Mouse (Mus musculus) forebrain, embryonic 14.5 days (tissue): ENCODE measurements around the gene Inafm2. TPM values are rescaled to one million over a fixed set of nuclear protein-coding genes. Genes with fewer than 3 reads are reported as not detected.
A peak's percentile ranks its signal among the peaks of the same experiment; 100 is the strongest.

Experiments used
- ATAC-seq: fragments of 200-750 bp; cut with Nextera tagmentation; 2 replicates; pipeline ENCODE4 v1.8.0; 2017; ENCODE audit warnings: mild to moderate bottlenecking, moderate library complexity
- DNase-seq: peaks from one replicate; pipeline ENCODE4 v3.0.0-alpha.2; 2015; ENCODE audit warnings: low spot score
- H3K27ac ChIP-seq: fragments of 300-500 bp; sonication (generic); 2 replicates; pipeline ENCODE4 v1.5.1; 2014; ENCODE audit warnings: low read depth, mild to moderate bottlenecking, control low read depth, low read length, moderate library complexity
- H3K27me3 ChIP-seq: fragments of 300-500 bp; sonication (generic); replicated peaks from 2 replicates; pipeline ENCODE4 v1.6.1; 2014; ENCODE audit warnings: low read length, control low read depth, mixed read lengths; ENCODE audit not compliant: control insufficient read depth, insufficient read depth
- H3K36me3 ChIP-seq: fragments of 300-500 bp; sonication (generic); 2 replicates; pipeline ENCODE4 v1.6.1; 2014; ENCODE audit warnings: low read length, control low read depth; ENCODE audit not compliant: control insufficient read depth, insufficient read depth
- H3K4me1 ChIP-seq: fragments of 300-500 bp; sonication (generic); 2 replicates; pipeline ENCODE4 v1.6.1; 2014; ENCODE audit warnings: antibody characterized with exemption, low read length, control low read depth; ENCODE audit not compliant: control insufficient read depth, insufficient read depth
- H3K4me2 ChIP-seq: fragments of 300-500 bp; sonication (generic); 2 replicates; pipeline ENCODE4 v1.6.1; 2014; ENCODE audit warnings: mild to moderate bottlenecking, control low read depth, low read length
- H3K4me3 ChIP-seq: fragments of 300-500 bp; sonication (generic); 2 replicates; pipeline ENCODE4 v1.5.1; 2014; ENCODE audit warnings: low read depth, low read length, control low read depth
- H3K9ac ChIP-seq: fragments of 300-500 bp; sonication (generic); 2 replicates; pipeline ENCODE4 v1.6.1; 2014; ENCODE audit warnings: mild to moderate bottlenecking, low read length, control low read depth, moderate library complexity
- H3K9me3 ChIP-seq: fragments of 300-500 bp; sonication (generic); replicated peaks from 2 replicates; pipeline ENCODE4 v1.6.1; 2016; ENCODE audit warnings: low read length, control low read depth, mixed read lengths; ENCODE audit not compliant: control insufficient read depth
- WGBS: fragments of 180-500 bp; shearing (Covaris S2); extraction: QIAGEN DNeasy Blood & Tissue Kit; methylation state at CpG from one replicate; pipeline ENCODE4 v1.1.7; 2014; 5-methylcytosine and 5-hydroxymethylcytosine counted together
- polyA plus RNA-seq: library from polyadenylated mRNA; unstranded; fragments of >200 nt; fragmentation: Nextera tagmentation; extraction: Ambion mirVana; gene quantifications from 2 replicates; pipeline ENCODE4 v1.2.1, GENCODE M21; 2014

The Inafm2 gene
- polyA plus RNA-seq: 32.1 and 33.7 TPM in 2 replicates

DNA sequence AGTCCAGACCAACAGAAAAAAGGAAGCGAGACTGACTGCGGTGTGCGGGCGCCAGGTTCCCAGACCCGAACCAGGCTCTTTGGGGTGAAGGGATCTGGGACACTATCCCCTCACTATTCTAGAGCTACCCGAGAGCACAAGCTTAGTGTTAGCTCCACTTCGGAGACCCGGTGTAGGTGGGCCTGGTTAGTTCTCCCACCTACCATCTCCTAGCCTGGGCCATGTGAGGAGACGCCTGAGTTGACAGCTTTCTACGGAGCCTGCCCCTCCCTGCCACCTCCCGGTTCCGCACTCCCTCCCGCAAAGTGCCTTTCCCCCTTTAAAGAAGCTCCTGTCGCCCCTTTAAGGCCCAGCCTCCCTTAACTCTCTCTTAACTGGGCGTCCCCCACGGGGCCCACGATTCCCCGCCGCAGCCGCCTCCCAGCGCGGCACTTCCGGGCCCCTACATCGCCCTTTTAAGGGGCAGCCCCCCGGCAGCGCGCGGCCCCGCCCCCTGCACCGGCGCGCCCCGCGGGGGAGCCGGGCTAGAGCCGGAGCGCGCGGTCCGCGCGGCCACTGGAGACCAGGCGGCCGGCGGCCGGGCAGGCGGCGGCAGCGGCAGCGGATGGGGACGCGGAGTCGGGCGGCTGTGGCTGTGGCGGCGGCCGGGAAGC is at the start of gene Inafm2:
TSS of gene Inafm2 (plus strand) at position 527 of the 653 bp plus-strand sequence.
- DNase-seq (peak; percentile 97), ATAC-seq (peak; percentile 95)
- H3K9ac ChIP-seq: peak within 1 kb of the TSS; percentile 89
- WGBS: under 1% methylated on average over 55 of the region's 57 CpGs
- H3K27ac ChIP-seq: peak within 1 kb of the TSS; percentile 63
- peaks cover 19% of the 10 kb centered on the region; the same call in 1 of the 2 replicates for H3K4me1 ChIP-seq
- peak within 1 kb of the TSS; percentile 81 for H3K4me3 ChIP-seq
- no peaks in the 10 kb centered on the region for H3K36me3 ChIP-seq
- peaks cover 2% of the 10 kb centered on the region; the same call in 1 of the 2 replicates for H3K27me3 ChIP-seq
- no peaks in the 10 kb centered on the region for H3K9me3 ChIP-seq
- H3K4me2 ChIP-seq: peak within 1 kb of the TSS; percentile 96

DNA sequence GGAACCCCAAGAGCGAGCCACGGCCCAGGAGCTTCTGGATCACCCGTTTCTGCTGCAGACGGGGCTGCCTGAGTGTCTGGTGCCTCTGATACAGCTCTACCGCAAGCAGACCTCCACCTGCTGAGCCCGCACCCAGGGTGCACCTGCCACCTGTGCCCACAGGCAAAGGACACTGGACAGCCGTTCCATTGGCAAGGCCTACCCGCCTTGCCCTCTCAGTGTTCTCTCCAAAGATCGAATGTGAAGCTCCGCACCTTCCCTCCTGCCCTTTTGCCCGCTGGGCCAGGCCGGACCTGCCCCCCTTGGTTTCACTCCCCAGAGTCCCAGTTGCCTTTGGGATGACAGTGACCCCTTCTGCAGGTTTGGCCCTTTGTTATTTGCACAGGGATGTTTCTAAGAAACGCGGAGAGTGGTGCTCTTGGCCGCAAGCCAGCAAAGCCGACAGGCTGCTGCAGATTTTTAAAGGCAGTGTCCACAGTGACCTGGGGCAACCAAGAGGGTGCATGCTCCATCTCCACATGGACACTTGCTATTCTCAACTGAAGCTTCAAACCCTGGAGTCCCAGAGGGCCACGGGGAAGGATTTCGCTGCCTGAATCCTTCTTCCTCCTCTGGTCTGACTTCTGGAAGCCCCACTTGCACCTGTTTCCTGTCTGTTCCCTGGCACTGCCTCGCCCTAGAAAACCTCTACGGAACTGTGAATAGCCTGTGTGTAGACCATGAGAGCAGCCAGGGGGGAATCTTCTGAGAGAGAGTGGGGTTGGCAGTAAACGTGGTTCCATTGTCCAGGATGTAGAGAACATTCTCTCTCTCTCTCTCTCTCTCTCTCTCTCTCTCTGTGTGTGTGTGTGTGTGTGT is 48.9 kb upstream of the Inafm2 start:
- Histone ChIP-seq H3K27ac (no peak overlapping the region), H3K9me3 (no peaks in the 10 kb centered on the region), H3K4me3 (no peak overlapping the region), H3K9ac (no peak overlapping the region), H3K4me1 (peaks cover 5% of the 10 kb centered on the region; the same call in 1 of the 2 replicates), H3K27me3 (peaks cover 28% of the 10 kb centered on the region), H3K4me2 (no peak overlapping the region), H3K36me3 (0 out of 2 replicates have a peak, but pooled peaks cover 2% of the 10 kb centered on the region)
- no peak for DNase-seq
- ATAC-seq: no peak
- 57% methylated on average over 21 of the region's 21 CpGs for WGBS

DNA sequence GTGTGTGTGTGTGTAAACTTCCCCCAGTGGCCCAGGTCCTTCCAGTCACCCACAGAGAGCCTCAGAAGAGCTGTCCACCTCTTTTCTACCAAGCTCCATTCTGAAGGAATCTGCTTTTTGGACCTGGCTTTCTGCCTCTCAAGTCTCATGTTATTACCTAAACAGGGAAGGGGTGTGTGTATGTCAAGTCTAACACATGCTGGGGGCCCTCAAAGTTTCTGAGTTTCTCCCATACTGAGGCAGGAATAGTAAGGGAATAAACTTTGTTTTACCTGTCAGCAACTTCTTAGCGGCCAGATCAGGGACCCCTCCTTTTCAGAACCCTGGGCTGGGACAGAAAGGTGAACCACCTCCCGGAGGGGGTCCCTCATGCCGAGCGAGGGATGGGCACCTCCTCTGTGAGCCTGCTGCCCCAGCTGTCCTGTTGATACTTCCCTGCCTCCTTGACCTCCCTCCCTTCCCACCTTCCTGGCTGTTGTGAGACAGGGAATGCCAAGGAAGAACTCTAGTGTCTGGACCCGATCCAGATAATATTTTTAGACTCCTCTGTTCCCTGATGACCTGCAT is 48.2 kb upstream of the Inafm2 start:
- peaks cover 5% of the 10 kb centered on the region; the same call in 1 of the 2 replicates for H3K4me1 ChIP-seq
- 52% methylated on average over 5 of the region's 5 CpGs for WGBS
- H3K27ac ChIP-seq: no peak overlapping the region
- ATAC-seq (no peak), DNase-seq (no peak)
- H3K9ac ChIP-seq: no peak overlapping the region
- no peak overlapping the region for H3K4me3 ChIP-seq
- H3K9me3 ChIP-seq: no peaks in the 10 kb centered on the region
- no peak overlapping the region for H3K4me2 ChIP-seq
- H3K36me3 ChIP-seq: 0 out of 2 replicates have a peak, but pooled peaks cover 2% of the 10 kb centered on the region
- peaks cover 36% of the 10 kb centered on the region for H3K27me3 ChIP-seq

DNA sequence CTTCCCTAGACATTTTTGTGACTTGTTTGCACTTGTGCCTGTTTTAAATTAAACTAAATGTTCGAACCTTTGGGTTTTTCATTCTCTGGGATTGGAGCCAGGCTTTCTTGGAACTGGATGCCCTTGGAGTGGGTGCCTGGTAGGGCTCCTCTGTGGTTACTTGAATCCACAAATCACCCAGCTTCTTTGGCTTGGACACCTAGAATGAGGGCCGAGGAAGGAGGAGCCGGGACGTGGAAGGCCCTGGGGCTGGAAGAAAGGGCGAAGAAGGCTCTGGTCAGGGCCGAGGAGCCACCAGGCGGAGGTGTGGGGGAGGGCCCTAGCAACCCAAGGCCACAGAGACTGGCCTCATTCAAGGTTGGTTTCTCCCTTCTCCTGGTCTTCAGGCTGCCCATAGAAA is 47.6 kb upstream of the Inafm2 start:
- H3K36me3 ChIP-seq: 0 out of 2 replicates have a peak, but pooled peaks cover 2% of the 10 kb centered on the region
- DNase-seq (no peak), ATAC-seq (no peak)
- H3K4me3 ChIP-seq: no peak overlapping the region
- WGBS: 44% methylated on average over 7 of the region's 7 CpGs
- H3K9me3 ChIP-seq: no peaks in the 10 kb centered on the region
- no peak overlapping the region for H3K27ac ChIP-seq
- peaks cover 41% of the 10 kb centered on the region for H3K27me3 ChIP-seq
- H3K4me1 ChIP-seq: peaks cover 9% of the 10 kb centered on the region
- no peak overlapping the region for H3K4me2 ChIP-seq
- no peak overlapping the region for H3K9ac ChIP-seq

- ATAC-seq (no peak; the same call in 1 of the 2 replicates), DNase-seq (peak; percentile 71)
- H3K9me3 ChIP-seq: no peaks in the 10 kb centered on the region
- peaks cover 20% of the 10 kb centered on the region for H3K4me1 ChIP-seq
- H3K4me2 ChIP-seq: peak overlapping the region; percentile 43
- WGBS: under 1% methylated on average over 32 of the region's 32 CpGs
- no peak overlapping the region for H3K27ac ChIP-seq
- H3K4me3 ChIP-seq: peak overlapping the region; percentile 15
- H3K27me3 ChIP-seq: peaks cover 66% of the 10 kb centered on the region
- H3K9ac ChIP-seq: peak overlapping the region; percentile 37; the same call in 1 of the 2 replicates
- 0 out of 2 replicates have a peak, but pooled peaks cover 2% of the 10 kb centered on the region for H3K36me3 ChIP-seq
These were observed 45.1 kb upstream of the Inafm2 start for GRCm38 (mm10) chr2:118700179-118701062.

GRCm38 (mm10) chr2:118701161-118701560 is 44.4 kb upstream of the Inafm2 start:
- ATAC-seq: no peak
- H3K9ac ChIP-seq: no peak overlapping the region
- DNase-seq: no peak
- peaks cover 73% of the 10 kb centered on the region for H3K27me3 ChIP-seq
- no peak overlapping the region for H3K27ac ChIP-seq
- H3K4me2 ChIP-seq: peak overlapping the region; percentile 43; the same call in 1 of the 2 replicates
- H3K4me1 ChIP-seq: peaks cover 20% of the 10 kb centered on the region
- 5% methylated on average over 5 of the region's 5 CpGs for WGBS
- no peaks in the 10 kb centered on the region for H3K9me3 ChIP-seq
- H3K36me3 ChIP-seq: 0 out of 2 replicates have a peak, but pooled peaks cover 2% of the 10 kb centered on the region
- H3K4me3 ChIP-seq: no peak overlapping the region

GRCm38 (mm10) chr2:118701971-118702882 is 43.3 kb upstream of the Inafm2 start:
- peak overlapping the region; percentile 38; the same call in 1 of the 2 replicates for H3K9ac ChIP-seq
- no peak for ATAC-seq

More at GRCm38 (mm10) chr2:118701971-118702882, 43.3 kb upstream of the Inafm2 start:
- Histone ChIP-seq H3K4me3 (peak overlapping the region; percentile 37), H3K36me3 (no peaks in the 10 kb centered on the region), H3K27me3 (peaks cover 84% of the 10 kb centered on the region), H3K4me2 (peak overlapping the region; percentile 69), H3K4me1 (peaks cover 20% of the 10 kb centered on the region), H3K9me3 (no peaks in the 10 kb centered on the region), H3K27ac (no peak overlapping the region)
- no peak for DNase-seq
- WGBS: 3% methylated on average over 51 of the region's 51 CpGs
